Mouse (Mus musculus): ENCODE measurements around the gene Gm38431. TPM values are rescaled to one million over a fixed set of nuclear protein-coding genes. Genes with fewer than 3 reads are reported as not detected.
A peak's percentile ranks its signal among the peaks of the same experiment; 100 is the strongest.

The Gm38431 gene
- polyA plus RNA-seq, 1 experiment from 2014 or later, result 1.8 TPM

DNA sequence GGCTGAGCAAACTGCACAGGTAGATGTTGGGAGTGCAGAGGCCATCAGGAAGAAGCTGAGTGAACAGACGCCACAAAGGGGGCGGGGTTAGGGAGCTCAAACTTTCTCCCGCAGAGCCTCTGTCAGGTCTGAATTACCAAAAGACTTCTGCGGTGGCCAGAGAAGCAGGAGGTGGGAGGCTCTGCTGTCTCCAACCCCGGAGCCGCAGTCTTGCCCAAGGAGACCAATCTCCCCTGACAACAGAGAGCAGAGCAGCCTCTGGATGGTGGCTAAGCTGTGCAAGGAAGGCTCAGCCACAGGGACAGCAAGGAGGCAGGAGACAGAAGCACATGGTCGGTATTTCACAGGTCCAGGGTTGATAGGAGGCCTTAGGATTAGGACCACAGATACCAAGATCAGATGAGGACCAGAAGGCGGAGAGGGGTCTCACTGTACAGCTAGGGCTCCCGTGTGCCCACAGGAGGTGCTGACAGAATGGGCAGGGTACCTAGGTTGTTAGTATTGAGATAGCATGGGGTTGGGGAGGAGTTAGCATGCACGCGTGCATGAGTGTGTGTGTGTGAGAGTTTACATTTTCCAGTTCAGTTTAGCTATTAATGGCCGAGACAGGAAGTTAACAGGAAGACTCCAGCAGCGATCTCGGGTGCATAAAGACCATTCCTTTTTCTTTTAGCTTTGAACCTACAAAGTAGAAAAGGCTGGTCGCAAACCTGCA lies 8.8 kb upstream of the Gm38431 start:
- Histone ChIP-seq H3K4me3 (no peak overlapping the region), H3K4me2 (replicated peaks) (peak overlapping the region; percentile 12), H3K9me3 (no peaks in the 10 kb centered on the region), H3K36me3 (peaks cover 5% of the 10 kb centered on the region; the same call in 1 of the 2 replicates), H3K9ac (peak overlapping the region; percentile 14; the same call in 1 of the 2 replicates), H3K27me3 (no peaks in the 10 kb centered on the region), H3K4me1 (0 out of 2 replicates have a peak, but pooled peaks cover 6% of the 10 kb centered on the region), H3K27ac (no peak overlapping the region)
- no peak for ATAC-seq (ENCODE audit: low FRiP score, low read depth)
- WGBS, result 49% methylated on average over 15 of the region's 15 CpGs

- Histone ChIP-seq H3K9ac (no peak overlapping the region), H3K4me2 (replicated peaks) (no peak overlapping the region), H3K4me3 (no peak overlapping the region), H3K27ac (no peak overlapping the region), H3K36me3 (no peaks in the 10 kb centered on the region), H3K27me3 (no peaks in the 10 kb centered on the region), H3K9me3 (no peaks in the 10 kb centered on the region), H3K4me1 (0 out of 2 replicates have a peak, but pooled peaks cover 6% of the 10 kb centered on the region)
- WGBS, result 80% methylated on average over 8 of the region's 8 CpGs
- no peak for ATAC-seq (ENCODE audit: low FRiP score, low read depth)
Observed at GRCm38 (mm10) chr9:21097793-21098192, 6.0 kb upstream of the Gm38431 start.

- H3K27me3 ChIP-seq, result no peaks in the 10 kb centered on the region
- no peaks in the 10 kb centered on the region for H3K36me3 ChIP-seq
- no peak overlapping the region for H3K9ac ChIP-seq
- H3K9me3 ChIP-seq, result no peaks in the 10 kb centered on the region
- H3K4me2 ChIP-seq (replicated peaks), result no peak overlapping the region
- WGBS, result 88% methylated on average over 4 of the region's 4 CpGs
- no peak overlapping the region for H3K4me3 ChIP-seq
- H3K27ac ChIP-seq, result no peak overlapping the region
- no peak for ATAC-seq (ENCODE audit: low FRiP score, low read depth)
- peaks cover 7% of the 10 kb centered on the region for H3K4me1 ChIP-seq
Observed at GRCm38 (mm10) chr9:21095958-21096357, 4.2 kb upstream of the Gm38431 start.

DNA sequence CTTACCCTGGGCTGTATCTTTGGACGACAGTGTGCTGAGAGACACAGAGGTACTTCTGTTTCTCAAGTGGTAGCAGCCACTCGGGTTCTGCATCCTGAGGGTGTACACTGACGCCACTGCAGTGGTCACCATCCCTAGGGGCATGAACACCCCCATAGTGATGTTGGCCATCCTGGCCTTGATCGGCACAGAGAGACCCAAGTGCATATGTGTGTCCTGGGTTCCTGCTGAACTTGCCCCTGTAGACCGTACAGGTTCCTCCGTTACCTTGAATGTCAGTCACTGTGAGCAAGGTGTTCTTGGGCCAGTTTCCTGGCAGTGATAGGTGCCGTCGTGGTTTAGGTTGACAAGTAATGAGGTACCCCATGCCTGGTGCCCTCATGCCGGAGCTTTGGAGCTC lies 1.6 kb upstream of the Gm38431 start:
- ATAC-seq (ENCODE audit: low FRiP score, low read depth), result no peak
- Histone ChIP-seq H3K27ac (no peak overlapping the region), H3K4me3 (no peak overlapping the region), H3K4me1 (peaks cover 21% of the 10 kb centered on the region), H3K4me2 (replicated peaks) (no peak overlapping the region), H3K9ac (no peak overlapping the region), H3K9me3 (no peaks in the 10 kb centered on the region), H3K36me3 (peaks cover 20% of the 10 kb centered on the region), H3K27me3 (no peaks in the 10 kb centered on the region)
- 94% methylated on average over 9 of the region's 9 CpGs for WGBS

GRCm38 (mm10) chr9:21090972-21091706 lies 658 bp downstream of the Gm38431 start:
- H3K4me2 ChIP-seq (replicated peaks), result peak overlapping the region; percentile 92
- ATAC-seq (ENCODE audit: low FRiP score, low read depth), result no peak
- H3K9me3 ChIP-seq, result no peaks in the 10 kb centered on the region
- peaks cover 43% of the 10 kb centered on the region for H3K36me3 ChIP-seq
- WGBS, result 3% methylated on average over 24 of the region's 24 CpGs
- H3K4me1 ChIP-seq, result peaks cover 21% of the 10 kb centered on the region
- H3K27ac ChIP-seq, result peak overlapping the region; percentile 87; the same call in 1 of the 2 replicates
- H3K4me3 ChIP-seq, result peak overlapping the region; percentile 63
- no peaks in the 10 kb centered on the region for H3K27me3 ChIP-seq
- H3K9ac ChIP-seq, result peak overlapping the region; percentile 78

DNA sequence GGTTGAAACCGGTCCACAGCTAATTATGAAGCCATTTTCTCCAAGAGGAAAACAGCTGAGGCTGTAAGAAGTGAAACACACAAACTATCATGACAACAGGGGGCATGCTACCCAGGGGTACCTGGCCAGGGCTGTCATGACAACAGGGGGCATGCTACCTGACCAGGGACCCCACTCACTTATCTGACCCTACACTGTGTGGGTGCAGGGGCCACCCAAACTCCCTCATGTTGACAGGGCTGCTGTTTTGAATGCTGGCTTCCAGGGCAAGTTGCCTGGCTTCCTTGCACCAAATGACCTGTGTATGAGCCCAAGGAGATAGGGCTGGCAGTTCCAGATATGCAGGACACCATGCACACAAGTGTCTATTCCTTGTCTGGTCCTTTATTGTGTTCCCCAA lies 1.3 kb downstream of the Gm38431 start:
- WGBS, result 82% methylated on average over 1 of the region's 1 CpGs
- no peak for ATAC-seq (ENCODE audit: low FRiP score, low read depth)
- H3K9me3 ChIP-seq, result no peaks in the 10 kb centered on the region
- peaks cover 21% of the 10 kb centered on the region for H3K4me1 ChIP-seq
- H3K4me3 ChIP-seq, result peak overlapping the region; percentile 63
- peak overlapping the region; percentile 92 for H3K4me2 ChIP-seq (replicated peaks)
- peak overlapping the region; percentile 78 for H3K9ac ChIP-seq
- H3K27me3 ChIP-seq, result no peaks in the 10 kb centered on the region
- peaks cover 49% of the 10 kb centered on the region for H3K36me3 ChIP-seq
- H3K27ac ChIP-seq, result no peak overlapping the region

DNA sequence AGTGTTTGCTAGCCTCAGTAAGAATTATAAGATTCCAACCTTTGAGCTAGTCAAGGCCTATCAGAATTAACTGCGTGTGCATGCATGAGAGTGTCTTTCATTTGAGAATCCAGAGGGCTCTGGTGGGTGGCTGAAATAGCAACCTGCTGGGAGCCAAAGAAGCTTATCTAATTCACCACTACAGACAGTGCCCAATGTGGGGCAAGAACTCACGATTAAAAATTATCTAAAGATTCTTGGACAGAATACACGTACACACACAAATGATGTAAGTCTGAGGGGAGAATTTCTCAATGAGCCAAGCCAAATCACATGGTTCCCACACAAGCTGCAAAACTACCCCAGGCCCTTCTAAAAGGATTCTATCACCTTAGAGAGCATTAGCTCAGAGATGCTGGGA lies 8.5 kb downstream of the Gm38431 start:
- no peak overlapping the region for H3K9ac ChIP-seq
- 90% methylated on average over 3 of the region's 3 CpGs for WGBS

DNA sequence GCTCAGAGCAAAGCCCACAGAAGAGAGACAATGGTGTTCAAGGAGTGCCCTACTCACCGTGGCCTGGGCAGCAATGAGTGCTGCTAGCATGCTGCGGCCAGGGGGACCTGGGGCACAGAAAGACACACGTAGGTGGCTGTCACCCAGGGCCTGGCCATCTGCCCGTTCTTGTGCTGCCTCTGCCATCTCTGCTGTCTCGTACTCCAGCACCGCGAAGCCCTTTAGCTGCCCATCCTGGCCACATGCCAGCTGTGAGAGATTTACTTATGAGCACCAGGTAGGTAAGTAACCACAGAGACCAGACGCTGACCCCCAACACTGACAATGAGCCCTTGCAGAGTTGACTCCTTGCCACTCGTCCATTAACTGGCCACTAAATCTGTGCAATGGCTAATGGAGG lies 10.7 kb downstream of the Gm38431 start:
- Histone ChIP-seq H3K9ac (no peak overlapping the region), H3K36me3 (peaks cover 97% of the 10 kb centered on the region), H3K4me2 (replicated peaks) (no peak overlapping the region), H3K27me3 (no peaks in the 10 kb centered on the region), H3K27ac (no peak overlapping the region), H3K4me3 (no peak overlapping the region), H3K4me1 (no peaks in the 10 kb centered on the region), H3K9me3 (no peaks in the 10 kb centered on the region)
- WGBS, result 90% methylated on average over 9 of the region's 9 CpGs
- no peak for ATAC-seq (ENCODE audit: low FRiP score, low read depth)

More for the DNA sequence above, 8.5 kb downstream of the Gm38431 start:
- ATAC-seq (ENCODE audit: low FRiP score, low read depth), result no peak
- H3K4me3 ChIP-seq, result no peak overlapping the region
- H3K4me1 ChIP-seq, result no peaks in the 10 kb centered on the region
- H3K4me2 ChIP-seq (replicated peaks), result no peak overlapping the region
- H3K27ac ChIP-seq, result no peak overlapping the region
- no peaks in the 10 kb centered on the region for H3K9me3 ChIP-seq
- no peaks in the 10 kb centered on the region for H3K27me3 ChIP-seq
- H3K36me3 ChIP-seq, result peaks cover 97% of the 10 kb centered on the region

DNA sequence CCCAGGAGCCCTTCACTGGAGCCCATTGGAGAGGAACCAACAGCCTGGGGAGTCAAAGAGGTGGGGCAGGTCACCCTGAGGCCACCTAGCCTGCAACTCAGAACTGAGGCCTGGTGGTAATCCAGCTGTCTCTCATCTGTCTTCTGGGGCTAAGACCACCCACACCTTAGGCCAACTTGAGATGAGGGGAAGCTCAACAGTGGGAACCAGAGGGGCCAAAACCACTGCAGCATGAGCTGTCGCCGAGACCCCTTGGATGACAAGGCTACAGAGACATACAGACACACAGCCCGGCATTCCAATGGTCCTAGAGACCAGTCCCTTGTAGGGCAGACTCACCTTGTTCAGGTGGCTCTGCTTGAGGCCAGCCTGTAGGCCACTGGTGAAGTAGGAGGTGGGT lies 16.2 kb downstream of the Gm38431 start:
- H3K27me3 ChIP-seq, result no peaks in the 10 kb centered on the region
- ATAC-seq (ENCODE audit: low FRiP score, low read depth), result no peak
- no peaks in the 10 kb centered on the region for H3K9me3 ChIP-seq
- H3K27ac ChIP-seq, result no peak overlapping the region
- H3K4me3 ChIP-seq, result no peak overlapping the region
- WGBS, result 92% methylated on average over 3 of the region's 3 CpGs
- peaks cover 80% of the 10 kb centered on the region for H3K36me3 ChIP-seq
- no peak overlapping the region for H3K4me2 ChIP-seq (replicated peaks)
- peaks cover 15% of the 10 kb centered on the region for H3K4me1 ChIP-seq
- H3K9ac ChIP-seq, result no peak overlapping the region

DNA sequence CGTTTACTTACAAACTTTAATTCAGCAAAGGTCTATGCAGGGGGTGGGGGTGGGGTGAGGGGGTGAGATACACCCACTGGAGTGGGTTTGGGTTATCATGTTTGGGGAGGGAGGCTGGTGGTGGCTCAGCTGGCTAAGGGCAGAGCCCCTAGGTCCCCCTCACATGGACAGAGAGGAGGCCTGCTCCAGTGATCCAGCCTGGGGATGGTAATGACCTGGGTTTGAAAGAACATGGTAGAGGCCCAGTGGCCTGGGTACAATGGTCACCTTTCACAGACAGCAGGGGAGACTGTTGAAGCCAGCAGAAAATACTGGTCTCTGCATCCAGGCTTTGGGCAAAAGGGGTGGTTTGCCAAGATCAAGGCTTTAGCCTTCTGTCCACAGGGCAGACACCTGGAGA lies 17.6 kb downstream of the Gm38431 start:
- Histone ChIP-seq H3K27ac (no peak overlapping the region), H3K4me1 (peaks cover 15% of the 10 kb centered on the region), H3K4me3 (no peak overlapping the region), H3K36me3 (peaks cover 70% of the 10 kb centered on the region), H3K9me3 (no peaks in the 10 kb centered on the region), H3K9ac (0 out of 2 replicates have a peak overlapping the region, but pooled peaks have one; percentile 8), H3K27me3 (no peaks in the 10 kb centered on the region), H3K4me2 (replicated peaks) (peak overlapping the region; percentile 76; the same call in 1 of the 2 replicates)
- ATAC-seq (ENCODE audit: low FRiP score, low read depth), result no peak
- WGBS, result 83% methylated on average over 1 of the region's 1 CpGs

GRCm38 (mm10) chr9:21073044-21073840 lies 18.6 kb downstream of the Gm38431 start, which contains the start of the genes Gm49373 and Fdx1l:
Gene Gm49373, minus strand, starts transcription at chr9:21073096.
Gene Fdx1l, minus strand, starts transcription at chr9:21073614.
- Histone ChIP-seq H3K27me3 (no peaks in the 10 kb centered on the region), H3K4me2 (replicated peaks) (peak within 1 kb of the TSS; percentile 76), H3K9me3 (no peaks in the 10 kb centered on the region), H3K36me3 (peaks cover 61% of the 10 kb centered on the region), H3K4me3 (peak within 1 kb of the TSS; percentile 87), H3K9ac (peak within 1 kb of the TSS; percentile 88), H3K4me1 (peaks cover 15% of the 10 kb centered on the region), H3K27ac (peak within 1 kb of the TSS; percentile 40)
- ATAC-seq (ENCODE audit: low FRiP score, low read depth), result peak; percentile 92
- 3% methylated on average over 58 of the region's 58 CpGs for WGBS
